Mouse (Mus musculus) embryonic facial prominence, embryonic 13.5 days (tissue): Measurements from ENCODE around the gene Pcgf6. TPM values are rescaled to one million over a fixed set of nuclear protein-coding genes. Genes with fewer than 3 reads are reported as not detected.
A peak's percentile ranks its signal among the peaks of the same experiment; 100 is the strongest.
"Not testable (repeated sequence)": the region's sequence is repeated elsewhere in the genome, so short reads cannot be mapped to it uniquely, and the experiment has no call there.

Experiments used
- ATAC-seq: fragments of 200-750 bp; cut with Nextera tagmentation; 2 replicates; pipeline ENCODE4 v1.8.0; 2017; ENCODE audit warnings: low read depth; ENCODE audit not compliant: insufficient number of reproducible peaks, insufficient read depth, low FRiP score, low TSS enrichment
- H3K27ac ChIP-seq: fragments of 300-500 bp; sonication (generic); 2 replicates; pipeline ENCODE4 v1.5.1; 2015; ENCODE audit warnings: moderate library complexity, mild to moderate bottlenecking, inconsistent platforms
- H3K27me3 ChIP-seq: fragments of 300-500 bp; sonication (generic); 2 replicates; pipeline ENCODE4 v1.6.1; 2015; ENCODE audit warnings: mild to moderate bottlenecking, inconsistent platforms
- H3K36me3 ChIP-seq: fragments of 300-500 bp; sonication (generic); 2 replicates; pipeline ENCODE4 v1.6.1; 2015; ENCODE audit warnings: mild to moderate bottlenecking, inconsistent platforms
- H3K4me1 ChIP-seq: fragments of 300-500 bp; sonication (generic); 2 replicates; pipeline ENCODE4 v1.6.1; 2015; ENCODE audit warnings: inconsistent platforms
- H3K4me2 ChIP-seq: fragments of 300-500 bp; sonication (generic); 2 replicates; pipeline ENCODE4 v1.6.1; 2015; ENCODE audit warnings: moderate library complexity, mild to moderate bottlenecking, inconsistent platforms
- H3K4me3 ChIP-seq: fragments of 300-500 bp; sonication (generic); 2 replicates; pipeline ENCODE4 v1.5.1; 2015; ENCODE audit warnings: mild to moderate bottlenecking, inconsistent platforms
- H3K9ac ChIP-seq: fragments of 300-500 bp; sonication (generic); 2 replicates; pipeline ENCODE4 v1.6.1; 2015; ENCODE audit warnings: mild to moderate bottlenecking, inconsistent platforms
- H3K9me3 ChIP-seq: fragments of 300-500 bp; sonication (generic); 2 replicates; pipeline ENCODE4 v1.6.1; 2016; ENCODE audit warnings: inconsistent platforms
- WGBS: fragments of 180-500 bp; shearing (Covaris S2); methylation state at CpG from one replicate; pipeline ENCODE4 v1.1.7; 2015; ENCODE audit warnings: mixed read lengths; 5-methylcytosine and 5-hydroxymethylcytosine counted together
- polyA plus RNA-seq: library from polyadenylated mRNA; unstranded; fragments of >200 nt; fragmentation: Nextera tagmentation; extraction: Ambion mirVana; gene quantifications from 2 replicates; pipeline ENCODE4 v1.2.1, GENCODE M21; 2015

The Pcgf6 gene
- polyA plus RNA-seq, 1 experiment from 2014 or later, result 24.4 TPM

- no peak overlapping the region for H3K4me2 ChIP-seq
- no peak for ATAC-seq
- H3K4me3 ChIP-seq, result no peak overlapping the region
- H3K4me1 ChIP-seq, result peaks cover 7% of the 10 kb centered on the region; the same call in 1 of the 2 replicates
- no peaks in the 10 kb centered on the region for H3K9me3 ChIP-seq
- H3K9ac ChIP-seq, result no peak overlapping the region
- H3K27ac ChIP-seq, result no peak overlapping the region
- no peaks in the 10 kb centered on the region for H3K36me3 ChIP-seq
- no peaks in the 10 kb centered on the region for H3K27me3 ChIP-seq
- 12% methylated on average over 5 of the region's 5 CpGs for WGBS
These were observed 59.6 kb downstream of the Pcgf6 start for GRCm38 (mm10) chr19:46991145-46991544.

GRCm38 (mm10) chr19:46990625-46991024 lies 60.1 kb downstream of the Pcgf6 start:
- not testable (repeated sequence) for H3K4me1 ChIP-seq, H3K4me3 ChIP-seq, H3K4me2 ChIP-seq, ATAC-seq, H3K27me3 ChIP-seq, H3K9ac ChIP-seq, H3K9me3 ChIP-seq, H3K36me3 ChIP-seq, H3K27ac ChIP-seq
- WGBS, result 75% methylated on average over 8 of the region's 8 CpGs

GRCm38 (mm10) chr19:46990153-46990518 lies 60.6 kb downstream of the Pcgf6 start:
- Histone ChIP-seq H3K4me2 (no peak overlapping the region), H3K27ac (no peak overlapping the region), H3K9ac (no peak overlapping the region), H3K4me1 (peaks cover 7% of the 10 kb centered on the region; the same call in 1 of the 2 replicates), H3K27me3 (no peaks in the 10 kb centered on the region), H3K36me3 (no peaks in the 10 kb centered on the region), H3K9me3 (no peaks in the 10 kb centered on the region), H3K4me3 (no peak overlapping the region)
- ATAC-seq, result no peak
- 88% methylated on average over 3 of the region's 3 CpGs for WGBS

- H3K27ac ChIP-seq, result no peak overlapping the region
- no peak overlapping the region for H3K9ac ChIP-seq
- no peak for ATAC-seq
- peaks cover 7% of the 10 kb centered on the region; the same call in 1 of the 2 replicates for H3K4me1 ChIP-seq
- H3K36me3 ChIP-seq, result no peaks in the 10 kb centered on the region
- H3K27me3 ChIP-seq, result no peaks in the 10 kb centered on the region
- no peak overlapping the region for H3K4me3 ChIP-seq
- no peaks in the 10 kb centered on the region for H3K9me3 ChIP-seq
- no peak overlapping the region for H3K4me2 ChIP-seq
- WGBS, result 68% methylated on average over 20 of the region's 20 CpGs
These were observed 61.1 kb downstream of the Pcgf6 start for GRCm38 (mm10) chr19:46989479-46990152.

- WGBS, result 59% methylated on average over 16 of the region's 16 CpGs
- no peak for ATAC-seq
- H3K9me3 ChIP-seq, result no peaks in the 10 kb centered on the region
- no peak overlapping the region for H3K27ac ChIP-seq
- H3K4me2 ChIP-seq, result no peak overlapping the region
- H3K27me3 ChIP-seq, result no peaks in the 10 kb centered on the region
- peaks cover 12% of the 10 kb centered on the region for H3K4me1 ChIP-seq
- H3K36me3 ChIP-seq, result no peaks in the 10 kb centered on the region
- 0 out of 2 replicates have a peak overlapping the region, but pooled peaks have one; percentile 7 for H3K9ac ChIP-seq
- no peak overlapping the region for H3K4me3 ChIP-seq
These were observed 62.2 kb downstream of the Pcgf6 start for GRCm38 (mm10) chr19:46988231-46989087.

GRCm38 (mm10) chr19:46987646-46988045 lies 63.1 kb downstream of the Pcgf6 start:
- Histone ChIP-seq H3K27me3 (no peaks in the 10 kb centered on the region), H3K9ac (no peak overlapping the region), H3K36me3 (no peaks in the 10 kb centered on the region), H3K27ac (no peak overlapping the region), H3K4me3 (no peak overlapping the region), H3K9me3 (no peaks in the 10 kb centered on the region), H3K4me1 (peaks cover 15% of the 10 kb centered on the region), H3K4me2 (no peak overlapping the region)
- WGBS, result 73% methylated on average over 6 of the region's 6 CpGs
- ATAC-seq, result no peak

GRCm38 (mm10) chr19:46984726-46985622 lies 65.7 kb downstream of the Pcgf6 start:
- Histone ChIP-seq H3K9ac (no peak overlapping the region), H3K9me3 (no peaks in the 10 kb centered on the region), H3K27ac (no peak overlapping the region), H3K4me3 (no peak overlapping the region), H3K27me3 (no peaks in the 10 kb centered on the region), H3K4me2 (no peak overlapping the region), H3K4me1 (peaks cover 15% of the 10 kb centered on the region), H3K36me3 (no peaks in the 10 kb centered on the region)
- no peak for ATAC-seq
- WGBS, result 77% methylated on average over 13 of the region's 13 CpGs

GRCm38 (mm10) chr19:46983966-46984380 lies 66.7 kb downstream of the Pcgf6 start:
- H3K36me3 ChIP-seq, result no peaks in the 10 kb centered on the region
- H3K4me3 ChIP-seq, result no peak overlapping the region
- H3K9ac ChIP-seq, result no peak overlapping the region
- H3K9me3 ChIP-seq, result no peaks in the 10 kb centered on the region
- no peaks in the 10 kb centered on the region for H3K27me3 ChIP-seq
- peaks cover 15% of the 10 kb centered on the region for H3K4me1 ChIP-seq
- no peak overlapping the region for H3K27ac ChIP-seq
- no peak for ATAC-seq
- WGBS, result 49% methylated on average over 11 of the region's 11 CpGs
- no peak overlapping the region; the same call in 1 of the 2 replicates for H3K4me2 ChIP-seq

Other genes starting within 250 kb of the Pcgf6 start
- gene Ina, start 36.2 kb downstream of the Pcgf6 start, polyA plus RNA-seq, result 8.4 TPM in 2 replicates
- gene Nt5c2, start 35.8 kb downstream of the Pcgf6 start, polyA plus RNA-seq, result 69.1 and 77.3 TPM in 2 replicates
- gene Taf5, start 16.8 kb upstream of the Pcgf6 start, polyA plus RNA-seq, result 5.8 and 7.3 TPM in 2 replicates
- gene Usmg5, start 39.7 kb upstream of the Pcgf6 start, polyA plus RNA-seq, result 1,297 and 1,426 TPM in 2 replicates
- gene Pdcd11, start 39.9 kb upstream of the Pcgf6 start, polyA plus RNA-seq, result 11.5 TPM in 2 replicates
- 11.1 and 11.8 TPM in 2 replicates for gene Calhm2, start 87.4 kb upstream of the Pcgf6 start, polyA plus RNA-seq
- gene Calhm1, start 93.3 kb upstream of the Pcgf6 start, polyA plus RNA-seq, result not detected in 2 replicates
- gene Calhm3, start 106.9 kb upstream of the Pcgf6 start, polyA plus RNA-seq, result not detected in 2 replicates
- 6.2 and 7.3 TPM in 2 replicates for gene Neurl1a, start 127.9 kb upstream of the Pcgf6 start, polyA plus RNA-seq